Mouse (Mus musculus): ENCODE measurements at regions not wholly inside any gene's neighbourhood (a gene's known extent, or its start where the extent isn't known, plus 50 kb on each side); places are given as distances from the start of the nearest gene placed in this dataset.

GRCm38 (mm10) chr15:103627085-103627484, 62.2 kb upstream of the Glycam1 start:
- peak; percentile 15 for DNase-seq

Data from cerebellum, adult 8-10 months (tissue).